Mouse (Mus musculus) intestine, postnatal 0 days (tissue): ENCODE results near the gene Slc22a23. TPM values are rescaled to one million over a fixed set of nuclear protein-coding genes. Genes with fewer than 3 reads are reported as not detected.

Experiments used
- ATAC-seq: fragments of 200-750 bp; cut with Nextera tagmentation; 2 replicates; pipeline ENCODE4 v1.8.0; 2017; ENCODE audit warnings: mild to moderate bottlenecking, moderate TSS enrichment, moderate library complexity
- H3K27ac ChIP-seq: fragments of 300-500 bp; sonication (generic); 2 replicates; pipeline ENCODE4 v1.5.1; 2014; ENCODE audit warnings: mild to moderate bottlenecking, low read depth, low read length, moderate library complexity
- H3K27me3 ChIP-seq: fragments of 300-500 bp; sonication (generic); replicated peaks from 2 replicates; pipeline ENCODE4 v1.6.1; 2014; ENCODE audit warnings: low read length, mixed read lengths; ENCODE audit not compliant: control insufficient read depth, insufficient read depth
- H3K36me3 ChIP-seq: fragments of 300-500 bp; sonication (generic); 2 replicates; pipeline ENCODE4 v1.6.1; 2014; ENCODE audit warnings: mild to moderate bottlenecking, moderate library complexity; ENCODE audit not compliant: control insufficient read depth, insufficient read depth
- H3K4me1 ChIP-seq: fragments of 300-500 bp; sonication (generic); replicated peaks from 2 replicates; pipeline ENCODE4 v1.6.1; 2014; ENCODE audit warnings: antibody characterized with exemption, low read length, mixed read lengths; ENCODE audit not compliant: control insufficient read depth, insufficient read depth
- H3K4me2 ChIP-seq: fragments of 300-500 bp; sonication (generic); replicated peaks from 2 replicates; pipeline ENCODE4 v1.6.1; 2014; ENCODE audit warnings: low read depth, mild to moderate bottlenecking, moderate library complexity
- H3K4me3 ChIP-seq: fragments of 300-500 bp; sonication (generic); 2 replicates; pipeline ENCODE4 v1.5.1; 2014; ENCODE audit warnings: low read depth, low read length
- H3K9ac ChIP-seq: fragments of 300-500 bp; sonication (generic); 2 replicates; pipeline ENCODE4 v1.6.1; 2014; ENCODE audit warnings: mild to moderate bottlenecking, low read depth, low read length
- H3K9me3 ChIP-seq: fragments of 300-500 bp; sonication (generic); 2 replicates; pipeline ENCODE4 v1.6.1; 2016; ENCODE audit warnings: mixed run types; ENCODE audit not compliant: control insufficient read depth
- CTCF ChIP-seq: sonication (generic); IDR thresholded peaks from 2 replicates; pipeline ENCODE4 v1.5.1; 2016; ENCODE audit warnings: low read depth, mild to moderate bottlenecking, control low read depth, antibody characterized with exemption, moderate library complexity
- WGBS: fragments of 180-500 bp; shearing (Covaris S2); extraction: QIAGEN DNeasy Blood & Tissue Kit; methylation state at CpG from one replicate; pipeline ENCODE4 v1.1.7; 2014; 5-methylcytosine and 5-hydroxymethylcytosine counted together
- polyA plus RNA-seq: library from polyadenylated mRNA; unstranded; fragments of >200 nt; fragmentation: Nextera tagmentation; extraction: Ambion mirVana; gene quantifications from 2 replicates; pipeline ENCODE4 v1.2.1, GENCODE M21; 2015

Slc22a23 gene
- polyA plus RNA-seq, 1 experiment from 2014 or later = 3.4 TPM

DNA sequence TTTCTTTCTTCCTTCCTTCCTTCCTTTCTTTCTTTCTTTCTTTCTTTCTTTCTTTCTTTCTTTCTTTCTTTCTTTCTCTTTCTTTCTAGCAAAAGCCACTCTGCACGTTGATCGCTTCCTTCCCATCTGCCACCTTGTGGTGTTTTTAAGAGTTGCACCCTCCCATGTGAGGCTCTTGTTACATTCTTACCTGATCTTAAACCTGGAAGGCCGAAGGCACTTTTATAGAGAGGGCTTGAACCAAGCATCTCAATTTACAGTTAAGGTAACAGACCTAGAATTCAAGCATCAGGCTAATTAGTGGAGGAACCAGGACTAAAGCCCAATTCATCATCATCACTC is 190.1 kb downstream of the Slc22a23 start:
- 31% methylated on average over 3 of the region's 3 CpGs for WGBS
- Histone ChIP-seq H3K27me3 (no peaks in the 10 kb centered on the region), H3K27ac (0 out of 2 replicates have a peak overlapping the region, but pooled peaks have one; percentile 9), H3K9me3 (no peaks in the 10 kb centered on the region), H3K4me1 (no peaks in the 10 kb centered on the region), H3K4me3 (peak overlapping the region; percentile 25; the same call in 1 of the 2 replicates), H3K4me2 (peak overlapping the region; percentile 60), H3K9ac (no peak overlapping the region), H3K36me3 (no peaks in the 10 kb centered on the region)
- no peak for ATAC-seq
- peak; percentile 78 for TF ChIP-seq CTCF

DNA sequence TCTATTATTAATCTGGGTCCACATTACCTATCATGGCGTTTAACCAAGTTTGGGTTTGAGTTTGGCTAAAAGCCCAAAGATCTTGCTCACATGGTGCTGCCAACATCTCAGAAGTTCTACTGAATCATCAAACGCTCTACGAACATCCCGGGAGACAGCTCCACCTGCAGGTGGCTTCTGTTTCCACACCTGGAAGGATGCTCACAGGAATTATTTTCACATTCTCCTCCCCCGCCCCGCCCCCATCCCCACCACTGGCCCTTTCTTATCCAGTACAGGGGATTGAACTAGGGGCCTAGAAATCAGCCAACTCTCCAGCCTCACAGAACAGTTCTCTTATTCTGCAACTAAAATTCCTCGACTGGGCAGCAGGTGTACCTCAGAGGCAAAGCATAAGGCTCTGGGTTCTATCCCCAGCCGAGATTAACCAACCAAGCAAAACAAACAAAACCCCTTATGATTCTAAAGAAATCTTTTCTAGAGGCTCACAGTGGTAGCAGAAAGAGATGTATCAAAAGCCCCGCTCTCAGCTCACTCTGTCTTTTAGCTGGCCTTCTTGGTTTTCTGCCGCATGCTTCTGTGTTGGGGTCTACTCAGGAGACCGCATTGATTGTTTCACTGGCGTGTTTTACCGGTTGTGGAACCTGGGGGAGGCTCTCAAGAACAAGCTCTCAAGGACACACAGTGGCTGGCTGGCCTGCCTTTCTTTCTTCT is 190.6 kb downstream of the Slc22a23 start:
- Histone ChIP-seq H3K36me3 (no peaks in the 10 kb centered on the region), H3K4me1 (0 out of 2 replicates have a peak, but pooled peaks cover under 1% of the 10 kb centered on the region), H3K27me3 (no peaks in the 10 kb centered on the region), H3K9ac (no peak overlapping the region), H3K4me2 (peak overlapping the region; percentile 60), H3K27ac (0 out of 2 replicates have a peak overlapping the region, but pooled peaks have one; percentile 9), H3K4me3 (peak overlapping the region; percentile 25; the same call in 1 of the 2 replicates), H3K9me3 (no peaks in the 10 kb centered on the region)
- peak; percentile 81 for TF ChIP-seq CTCF
- WGBS = 45% methylated on average over 13 of the region's 13 CpGs
- ATAC-seq = peak; percentile 56

- peak; percentile 11; the same call in 1 of the 2 replicates for ATAC-seq
- no peak overlapping the region for H3K4me3 ChIP-seq
- 68% methylated on average over 4 of the region's 5 CpGs for WGBS
- no peaks in the 10 kb centered on the region for H3K27me3 ChIP-seq
- H3K9ac ChIP-seq = no peak overlapping the region
- H3K27ac ChIP-seq = no peak overlapping the region
- no peak for TF ChIP-seq CTCF
- no peak overlapping the region for H3K4me2 ChIP-seq
- H3K4me1 ChIP-seq = peaks cover 8% of the 10 kb centered on the region; the same call in 1 of the 2 replicates
- H3K36me3 ChIP-seq = no peaks in the 10 kb centered on the region
- H3K9me3 ChIP-seq = no peaks in the 10 kb centered on the region
Observed at GRCm38 (mm10) chr13:34153254-34154011, 191.5 kb downstream of the Slc22a23 start.

- no peak for TF ChIP-seq CTCF
- H3K9ac ChIP-seq = no peak overlapping the region
- no peaks in the 10 kb centered on the region for H3K9me3 ChIP-seq
- ATAC-seq = no peak
- WGBS = 71% methylated on average over 7 of the region's 7 CpGs
- no peak overlapping the region for H3K27ac ChIP-seq
- no peak overlapping the region for H3K4me2 ChIP-seq
- no peak overlapping the region for H3K4me3 ChIP-seq
- no peaks in the 10 kb centered on the region for H3K27me3 ChIP-seq
- H3K36me3 ChIP-seq = no peaks in the 10 kb centered on the region
- H3K4me1 ChIP-seq = peaks cover 8% of the 10 kb centered on the region; the same call in 1 of the 2 replicates
Observed at GRCm38 (mm10) chr13:34152695-34153094, 192.3 kb downstream of the Slc22a23 start.

DNA sequence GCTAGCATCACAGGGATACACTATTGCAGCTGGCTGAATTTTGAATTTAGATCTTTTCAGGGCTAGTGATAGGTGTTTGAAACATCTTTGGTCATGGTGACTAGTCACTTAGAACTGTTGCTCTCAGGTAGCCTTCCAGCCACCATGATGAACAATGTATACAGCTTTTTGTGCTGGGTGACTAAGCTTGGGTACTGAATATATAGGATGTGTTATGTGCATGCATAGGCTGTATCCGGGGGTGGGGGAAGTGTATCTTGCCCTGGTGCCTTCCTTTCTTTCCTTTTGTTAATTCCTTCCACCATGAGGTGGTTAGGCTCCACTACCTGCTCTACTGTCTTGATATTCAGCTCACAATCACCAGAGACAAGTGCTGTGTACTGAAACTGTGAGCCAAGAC is 193.6 kb downstream of the Slc22a23 start:
- H3K36me3 ChIP-seq = no peaks in the 10 kb centered on the region
- no peak overlapping the region for H3K4me2 ChIP-seq
- no peak for TF ChIP-seq CTCF
- H3K9me3 ChIP-seq = no peaks in the 10 kb centered on the region
- no peak for ATAC-seq
- no peak overlapping the region for H3K4me3 ChIP-seq
- H3K27me3 ChIP-seq = no peaks in the 10 kb centered on the region
- peaks cover 8% of the 10 kb centered on the region; the same call in 1 of the 2 replicates for H3K4me1 ChIP-seq
- WGBS = 94% methylated on average over 1 of the region's 1 CpGs
- no peak overlapping the region for H3K27ac ChIP-seq
- no peak overlapping the region for H3K9ac ChIP-seq

GRCm38 (mm10) chr13:34150271-34151027 is 194.5 kb downstream of the Slc22a23 start:
- peak overlapping the region; percentile 35 for H3K4me2 ChIP-seq
- TF ChIP-seq CTCF = no peak
- H3K4me1 ChIP-seq = peaks cover 8% of the 10 kb centered on the region; the same call in 1 of the 2 replicates
- H3K4me3 ChIP-seq = no peak overlapping the region
- no peaks in the 10 kb centered on the region for H3K27me3 ChIP-seq
- no peaks in the 10 kb centered on the region for H3K9me3 ChIP-seq
- H3K9ac ChIP-seq = no peak overlapping the region
- H3K36me3 ChIP-seq = no peaks in the 10 kb centered on the region
- WGBS = 19% methylated on average over 19 of the region's 19 CpGs
- no peak for ATAC-seq
- no peak overlapping the region for H3K27ac ChIP-seq
